28 mouse cellular contexts compared by ENCODE assay signal in the genomic region with DNA sequence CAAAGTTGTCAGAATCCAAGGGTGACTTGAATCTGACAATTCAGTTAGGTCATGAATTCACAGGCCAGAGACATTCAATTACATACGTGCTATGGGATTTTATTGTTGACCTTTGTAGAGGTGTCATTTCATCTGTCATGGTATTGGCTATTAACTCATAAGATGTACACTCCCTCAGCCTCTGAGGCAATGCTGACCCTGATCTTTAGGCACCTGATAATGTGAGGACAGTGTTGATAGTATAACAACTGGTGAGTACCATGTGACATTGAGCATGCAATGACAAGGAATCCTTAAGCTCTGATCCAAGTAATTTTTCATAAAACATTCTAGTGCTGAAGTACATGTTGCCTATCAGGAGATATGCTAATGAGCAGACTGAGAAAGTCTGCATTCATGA.
"Had no signal": no experiment of that assay in that cellular context is flagged by ENCODE, and none has a peak within 500 bp of the region (broad histone marks: within the 10 kb centered on the region; RNA-seq: fewer than 3 reads in every experiment).

No protein-coding gene starts in this region.

- H3K27ac ChIP-seq: embryonic facial prominence, embryonic 10.5 days; embryonic facial prominence, embryonic 12.5 days; embryonic facial prominence, embryonic 13.5 days; embryonic facial prominence, embryonic 15.5 days; forebrain, embryonic 10.5 days; forebrain, embryonic 12.5 days; forebrain, embryonic 13.5 days; forebrain, embryonic 15.5 days; gastrocnemius, adult 2 months had no signal

- H3K4me3 ChIP-seq: embryonic facial prominence, embryonic 10.5 days; embryonic facial prominence, embryonic 12.5 days; embryonic facial prominence, embryonic 13.5 days; embryonic facial prominence, embryonic 15.5 days; erythroblast, embryonic 14.5 days; forebrain, embryonic 10.5 days; forebrain, embryonic 12.5 days; forebrain, embryonic 13.5 days; forebrain, embryonic 15.5 days; gastrocnemius, adult 2 months had no signal

- H3K36me3 ChIP-seq: embryonic facial prominence, embryonic 10.5 days; embryonic facial prominence, embryonic 12.5 days; embryonic facial prominence, embryonic 13.5 days; embryonic facial prominence, embryonic 15.5 days; forebrain, embryonic 10.5 days; forebrain, embryonic 12.5 days; forebrain, embryonic 15.5 days had no signal

- H3K9me3 ChIP-seq: embryonic facial prominence, embryonic 10.5 days; embryonic facial prominence, embryonic 12.5 days; embryonic facial prominence, embryonic 13.5 days; embryonic facial prominence, embryonic 15.5 days; forebrain, embryonic 10.5 days; forebrain, embryonic 12.5 days; forebrain, embryonic 13.5 days; forebrain, embryonic 15.5 days had no signal

- H3K9ac ChIP-seq: embryonic facial prominence, embryonic 12.5 days; embryonic facial prominence, embryonic 13.5 days; embryonic facial prominence, embryonic 15.5 days; forebrain, embryonic 12.5 days; forebrain, embryonic 13.5 days; forebrain, embryonic 15.5 days; forebrain, postnatal 0 days had no signal

- ATAC-seq: forebrain, embryonic 13.5 days; forebrain, embryonic 14.5 days; forebrain, embryonic 15.5 days; forebrain, embryonic 16.5 days; forebrain, postnatal 0 days had no signal

- DNase-seq: cerebellum, adult 2 months; cerebellum, adult 8-10 months; cerebellum, adult 9-10 months; cerebellum, adult 9-11 months; cerebellum, postnatal 10 days; cerebellum, postnatal 14 days; cerebellum, postnatal 25 days; cerebellum, postnatal 36 days; embryo, embryonic 11 days; forebrain, postnatal 0 days; gastrocnemius, adult 2 months; gastrocnemius, postnatal 10 days; gastrocnemius, postnatal 14 days; gastrocnemius, postnatal 25 days; gastrocnemius, postnatal 36 days; heart, adult 11 months; heart, adult 18-20 months had no signal

- H3K4me2 ChIP-seq: embryonic facial prominence, embryonic 12.5 days; embryonic facial prominence, embryonic 13.5 days; embryonic facial prominence, embryonic 15.5 days; forebrain, embryonic 12.5 days; forebrain, embryonic 13.5 days; forebrain, embryonic 15.5 days had no signal

- H3K4me1 ChIP-seq: embryonic facial prominence, embryonic 10.5 days; embryonic facial prominence, embryonic 12.5 days; embryonic facial prominence, embryonic 13.5 days; embryonic facial prominence, embryonic 15.5 days; forebrain, embryonic 10.5 days; forebrain, embryonic 12.5 days; forebrain, embryonic 13.5 days; forebrain, embryonic 15.5 days had no signal

- H3K27me3 ChIP-seq: embryonic facial prominence, embryonic 12.5 days; embryonic facial prominence, embryonic 13.5 days; embryonic facial prominence, embryonic 15.5 days; forebrain, embryonic 12.5 days; forebrain, embryonic 13.5 days; forebrain, embryonic 15.5 days had no signal
